Mouse (Mus musculus) telencephalon, adult 2 months (tissue): Measurements from ENCODE around the gene Alyref.
"Not testable (repeated sequence)": the region's sequence is repeated elsewhere in the genome, so short reads cannot be mapped to it uniquely, and the experiment has no call there.

Experiments used
- DNase-seq: peaks from one replicate; pipeline ENCODE4 v3.0.0-alpha.2; 2011; ENCODE audit warnings: low read depth, low spot score

Gene Alyref

DNA sequence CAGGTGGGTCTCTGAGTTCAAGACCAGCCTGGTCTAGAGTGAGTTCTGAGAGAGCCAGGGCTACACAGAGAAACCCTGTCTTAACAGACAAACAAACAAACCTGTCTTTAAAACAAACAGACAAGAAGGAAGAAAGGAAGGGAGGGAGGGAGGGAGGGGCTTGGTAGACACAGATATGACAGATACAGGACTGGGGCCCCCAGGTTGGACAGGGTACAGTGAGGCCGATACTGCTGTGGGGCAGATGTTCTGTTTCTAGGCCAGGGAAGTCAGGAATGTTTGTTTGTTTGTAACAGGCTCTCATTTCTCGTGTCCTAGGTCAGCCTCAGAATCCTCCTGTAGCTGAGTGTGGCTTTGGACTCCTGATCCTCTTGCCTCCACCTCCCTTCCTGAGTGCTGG is 5.4 kb upstream of the Alyref start:
- no peak for DNase-seq

DNA sequence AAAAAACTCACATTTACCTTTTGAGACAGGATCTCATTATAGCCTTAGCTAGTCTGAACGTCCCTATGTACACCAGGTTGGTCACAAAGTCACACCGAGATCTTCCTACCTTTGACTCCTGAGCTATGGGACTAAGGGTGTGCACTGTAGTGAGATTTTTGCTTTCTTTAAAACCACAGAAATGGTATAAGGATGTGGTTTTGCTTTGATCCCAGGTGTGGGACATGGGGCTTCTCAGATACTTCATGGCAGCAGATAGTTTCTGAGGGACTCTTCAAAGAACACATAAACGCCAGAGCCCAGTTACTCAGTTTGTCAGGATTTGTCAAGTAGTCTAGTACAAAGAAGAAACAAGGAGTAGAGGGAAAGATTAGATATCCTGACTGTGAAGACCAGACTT is 2.6 kb upstream of the Alyref start:
- no peak for DNase-seq

DNA sequence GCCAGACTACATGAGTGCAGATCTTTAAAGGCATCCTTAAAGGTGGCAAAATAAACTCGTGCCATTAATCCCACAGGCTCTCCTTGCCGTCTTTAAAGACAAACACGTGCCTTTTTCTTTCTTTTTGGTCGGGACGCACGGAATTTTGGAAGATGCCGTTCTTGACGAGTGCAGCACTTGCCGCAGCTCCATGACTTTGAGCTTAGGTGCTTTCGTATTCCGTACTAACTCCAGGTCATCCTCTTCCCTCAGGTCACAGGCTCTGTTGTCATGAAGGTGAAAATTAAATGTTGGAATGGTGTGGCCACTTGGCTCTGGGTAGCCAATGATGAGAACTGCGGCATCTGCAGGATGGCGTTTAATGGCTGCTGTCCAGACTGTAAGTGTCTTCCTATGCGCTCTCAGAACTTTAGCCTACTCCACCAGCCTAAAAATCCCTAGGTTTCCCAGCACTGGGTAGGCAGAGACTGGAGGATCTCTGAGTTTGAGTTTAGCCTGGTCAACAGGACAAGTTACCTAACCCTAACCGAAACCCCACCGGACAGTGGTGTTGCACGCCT is 905 bp upstream of the Alyref start:
- DNase-seq: no peak

DNA sequence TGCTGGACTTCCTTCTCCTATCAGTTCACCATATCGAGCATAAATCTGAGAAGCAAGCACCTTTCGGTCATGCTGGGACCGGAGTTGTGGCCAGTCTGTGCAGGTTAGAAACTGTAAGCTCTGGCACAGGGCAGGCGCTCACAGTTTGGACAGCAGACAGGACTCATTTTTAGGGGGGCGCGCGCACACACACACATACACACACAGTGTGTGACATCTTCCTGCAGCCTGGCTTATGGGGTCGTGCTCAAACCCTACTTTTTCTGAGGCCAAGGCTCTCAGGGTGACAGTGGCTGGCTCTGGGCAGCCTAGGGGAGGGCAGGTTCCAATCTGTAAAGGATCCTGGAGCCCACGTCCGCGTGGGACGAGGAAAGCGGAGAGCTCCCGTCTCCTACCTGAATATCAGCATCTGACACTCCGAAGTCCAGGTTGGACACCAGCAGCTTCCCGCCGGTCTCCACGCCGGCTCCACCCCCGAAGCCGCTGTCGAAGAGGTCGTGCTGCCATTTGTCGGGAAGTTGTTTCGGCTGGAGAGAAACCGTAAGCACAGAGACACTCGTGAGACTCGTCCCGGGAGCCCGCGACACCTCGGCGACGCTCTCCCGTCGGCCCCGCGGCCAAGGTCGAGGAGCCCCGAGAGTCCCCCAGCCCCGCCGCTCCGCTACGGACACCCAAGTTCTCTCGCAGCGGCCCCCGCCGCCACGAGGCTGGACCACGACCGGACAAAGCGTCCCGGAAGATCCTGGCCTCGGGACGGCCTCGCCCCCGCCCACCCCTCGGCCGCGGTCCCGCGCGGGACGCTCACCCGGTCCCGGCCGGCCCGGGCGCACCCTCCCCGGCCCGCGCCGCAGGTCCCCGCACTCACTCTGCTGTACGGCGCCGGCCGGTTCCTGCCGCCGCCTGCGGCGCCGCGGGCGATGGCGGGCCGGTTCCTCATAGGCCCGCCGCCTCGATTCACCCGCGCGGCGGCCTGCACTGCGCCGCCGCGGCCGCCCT is 627 bp downstream of the Alyref start:
- DNase-seq: no peak

DNA sequence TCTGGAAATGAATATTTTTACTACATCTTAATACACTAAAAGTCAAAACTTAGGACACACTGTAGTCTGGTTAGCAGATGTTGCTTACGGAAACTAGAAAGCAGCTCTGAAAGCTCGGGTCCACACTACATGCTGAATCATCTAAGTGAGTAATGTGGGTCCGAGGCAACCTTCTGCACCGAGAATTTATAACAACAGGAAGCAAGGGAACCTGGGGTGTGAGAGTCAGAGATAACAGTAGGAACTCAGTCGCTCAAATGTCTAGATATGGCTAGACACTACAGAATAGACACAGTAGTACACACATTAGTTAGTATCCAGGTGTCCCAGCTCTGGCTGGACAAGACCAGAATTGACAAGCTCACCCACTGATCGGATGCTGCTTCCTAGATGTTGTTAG is 9.6 kb downstream of the Alyref start:
- DNase-seq: no peak

DNA sequence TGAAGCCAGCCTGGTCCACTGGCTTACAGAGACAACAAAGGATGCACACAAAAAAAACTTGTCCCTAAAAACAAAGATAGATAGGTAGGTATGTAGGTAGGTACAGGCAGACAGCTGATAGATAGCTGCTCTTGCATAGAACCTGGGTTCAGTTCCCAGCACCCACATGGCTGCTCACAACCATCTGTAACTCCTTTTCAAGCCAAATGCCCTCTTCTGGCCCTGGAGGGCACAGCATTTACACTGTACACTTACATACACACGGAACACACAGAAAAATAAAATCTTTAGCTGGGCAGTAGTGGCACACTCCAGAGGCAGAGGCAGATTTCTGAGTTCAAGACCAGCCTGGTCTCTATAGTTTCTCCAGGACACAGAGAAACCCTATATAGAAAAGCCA is 14.2 kb downstream of the Alyref start:
- DNase-seq: no peak

DNA sequence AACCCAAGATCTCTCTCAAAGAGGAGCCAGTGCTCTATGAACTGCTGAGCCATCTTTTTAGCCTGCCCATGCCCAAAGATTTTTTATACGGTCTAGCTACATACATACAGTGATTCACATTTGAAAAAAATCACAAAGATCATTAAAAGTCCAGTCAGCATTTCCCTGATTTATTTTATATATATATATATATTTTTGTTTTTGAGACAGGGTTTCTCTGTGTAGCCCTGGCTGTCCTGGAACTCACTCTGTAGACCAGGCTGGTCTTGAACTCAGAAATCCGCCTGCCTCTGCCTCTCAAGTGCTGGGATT is 15.2 kb downstream of the Alyref start:
- not testable (repeated sequence) for DNase-seq

DNA sequence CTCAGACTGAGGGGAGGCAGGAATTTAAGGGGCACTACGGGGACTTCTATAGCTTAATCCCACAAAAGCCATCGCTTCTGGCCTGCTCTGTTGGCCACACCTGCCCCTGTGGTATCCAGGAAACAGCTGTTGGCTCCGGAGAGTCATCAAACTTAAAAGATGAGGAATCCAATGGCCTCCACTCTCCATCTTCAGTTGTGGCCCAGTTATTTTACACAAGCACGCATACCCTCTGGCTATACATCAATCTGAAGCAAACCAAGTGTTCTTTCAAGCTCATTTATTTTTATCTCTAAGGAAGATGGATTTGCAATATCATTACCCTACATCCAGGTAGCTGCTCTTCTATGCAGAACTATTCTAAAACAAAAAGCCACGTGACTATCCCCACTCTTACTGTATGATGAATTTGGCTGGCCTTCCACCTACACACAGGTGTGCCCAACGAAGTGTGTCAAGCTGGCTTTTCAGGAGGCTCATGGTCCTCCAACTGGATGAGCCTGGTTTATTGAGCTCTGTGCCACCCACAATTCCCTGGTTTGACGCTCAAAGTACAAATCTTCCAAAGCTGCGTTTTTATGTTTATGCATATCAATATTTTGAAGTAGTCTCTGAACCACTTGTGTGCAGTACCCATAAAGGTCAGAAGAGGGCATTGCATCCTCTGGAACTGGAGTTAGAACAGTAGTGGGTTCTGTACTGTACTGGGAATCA is 15.7 kb downstream of the Alyref start:
- DNase-seq: no peak

DNA sequence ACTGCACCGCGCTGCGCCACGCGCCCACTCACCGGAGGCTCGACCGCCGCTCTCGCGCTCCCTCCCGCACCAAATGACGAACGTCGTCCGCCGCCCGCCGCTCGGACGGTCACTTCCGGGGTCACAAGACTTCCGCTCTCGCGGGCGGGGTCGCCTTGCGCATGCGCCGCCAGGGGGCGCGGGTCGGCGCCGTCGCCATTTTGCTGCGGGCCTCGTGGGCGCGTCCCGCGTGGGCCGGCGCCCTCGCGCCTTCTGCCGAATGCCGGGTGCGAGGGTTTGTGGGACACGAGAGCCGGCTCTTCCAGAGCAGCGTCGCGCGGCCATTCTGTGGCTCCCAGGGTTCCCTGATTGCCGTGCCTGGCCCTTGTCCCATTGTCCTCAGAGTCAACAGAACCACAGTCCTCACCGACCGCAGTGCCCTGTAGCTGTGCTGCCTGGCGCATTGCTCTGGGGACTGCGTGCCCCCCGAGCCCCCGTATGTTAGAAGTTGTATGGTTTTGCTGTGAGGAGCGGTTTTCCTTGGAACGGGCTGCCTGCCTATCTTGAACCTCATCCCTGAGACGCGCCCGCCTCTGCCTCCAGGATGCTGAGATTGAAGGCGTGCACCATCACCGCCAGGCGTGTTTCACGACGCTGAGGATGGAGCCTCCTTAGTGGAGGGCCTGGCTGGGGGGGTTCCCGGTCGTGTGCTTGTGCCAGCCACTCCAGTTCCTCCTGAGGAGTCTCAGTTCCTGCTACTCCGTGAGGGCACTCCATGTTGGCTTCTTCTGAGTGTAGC is 16.5 kb downstream of the Alyref start, which contains the start of gene Arhgdia:
TSS of gene Arhgdia (minus strand) at position 135 of the 778 bp plus-strand sequence.
- DNase-seq: peak; percentile 73

DNA sequence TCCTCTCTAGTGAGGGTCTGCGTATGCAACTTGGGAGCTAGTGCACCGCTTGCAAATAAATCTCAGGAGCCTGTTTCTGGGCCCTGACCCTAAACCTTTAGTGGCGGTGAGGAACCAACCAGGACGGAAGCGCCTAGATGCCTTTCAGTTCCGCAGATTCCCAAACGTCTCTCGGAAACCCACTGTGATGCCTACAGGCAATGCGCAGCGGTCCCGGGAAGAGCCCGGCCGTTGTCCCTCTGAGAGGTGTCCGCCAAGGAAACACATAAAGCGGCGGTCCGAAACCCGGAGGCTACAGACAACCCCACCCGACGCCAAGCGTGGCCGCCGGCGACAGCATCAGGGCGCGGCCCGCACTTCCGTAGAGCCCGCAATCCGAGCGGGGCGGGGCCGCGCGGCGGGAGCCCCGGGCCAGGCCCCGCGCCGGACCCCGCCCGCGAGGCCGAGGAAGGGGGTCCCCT is 17.3 kb downstream of the Alyref start:
- no peak for DNase-seq

DNA sequence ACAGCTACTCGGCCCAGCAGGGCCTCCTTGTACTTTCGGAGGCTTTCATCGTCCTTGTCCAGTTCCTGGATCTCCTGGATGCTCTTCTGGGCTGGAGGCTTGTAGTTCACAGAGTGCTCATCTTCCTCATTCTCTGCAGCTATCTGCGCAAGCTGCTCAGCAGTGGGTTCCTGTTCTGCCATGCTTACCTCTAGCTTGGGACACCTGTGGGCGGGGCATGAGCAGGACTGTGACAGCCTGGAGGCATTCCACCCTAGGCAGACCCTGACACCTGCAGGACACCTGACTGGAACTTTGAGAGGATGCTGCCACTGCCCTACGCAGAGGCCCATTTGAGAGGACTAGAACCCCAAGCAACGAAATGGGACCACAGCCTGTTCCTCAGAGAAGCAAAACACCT is 18.0 kb downstream of the Alyref start:
- no peak for DNase-seq

DNA sequence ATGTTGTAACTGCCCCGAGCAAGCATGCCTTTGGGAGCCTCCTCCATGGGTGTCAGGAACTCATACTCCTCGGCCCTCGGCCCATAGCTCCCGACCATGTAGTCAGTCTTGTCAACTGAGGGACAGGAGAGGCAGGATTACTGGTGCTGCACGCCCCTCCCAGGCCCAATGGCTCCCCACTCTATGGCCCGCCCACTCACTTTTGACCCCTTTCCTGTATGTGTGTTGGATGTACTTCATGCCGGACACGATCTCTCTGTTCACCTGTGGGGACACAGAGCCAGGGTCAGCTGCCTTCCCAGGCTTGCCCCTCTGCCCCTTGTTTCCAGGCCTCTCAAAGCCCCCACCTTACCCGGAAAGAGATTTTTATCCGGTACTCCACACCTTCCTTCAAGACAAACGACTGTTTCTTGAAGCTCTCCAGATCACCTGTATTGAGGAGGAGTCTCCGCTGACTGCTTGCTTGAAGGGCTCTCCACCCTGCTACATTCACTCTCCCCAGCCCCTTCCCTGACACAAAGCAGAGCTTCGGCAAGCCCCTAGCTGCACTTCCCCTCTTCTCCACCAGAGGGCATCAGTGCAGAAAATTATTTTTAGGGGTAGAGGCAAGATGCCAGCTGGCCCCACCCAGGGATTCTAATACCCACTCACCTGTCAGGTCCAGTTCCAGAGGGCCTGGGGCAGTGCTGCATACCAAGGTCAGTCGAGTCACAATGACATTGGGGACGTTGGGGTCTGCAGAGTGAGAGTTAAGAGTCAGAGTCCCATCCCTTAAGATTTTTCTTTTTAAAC is 18.7 kb downstream of the Alyref start:
- no peak for DNase-seq

DNA sequence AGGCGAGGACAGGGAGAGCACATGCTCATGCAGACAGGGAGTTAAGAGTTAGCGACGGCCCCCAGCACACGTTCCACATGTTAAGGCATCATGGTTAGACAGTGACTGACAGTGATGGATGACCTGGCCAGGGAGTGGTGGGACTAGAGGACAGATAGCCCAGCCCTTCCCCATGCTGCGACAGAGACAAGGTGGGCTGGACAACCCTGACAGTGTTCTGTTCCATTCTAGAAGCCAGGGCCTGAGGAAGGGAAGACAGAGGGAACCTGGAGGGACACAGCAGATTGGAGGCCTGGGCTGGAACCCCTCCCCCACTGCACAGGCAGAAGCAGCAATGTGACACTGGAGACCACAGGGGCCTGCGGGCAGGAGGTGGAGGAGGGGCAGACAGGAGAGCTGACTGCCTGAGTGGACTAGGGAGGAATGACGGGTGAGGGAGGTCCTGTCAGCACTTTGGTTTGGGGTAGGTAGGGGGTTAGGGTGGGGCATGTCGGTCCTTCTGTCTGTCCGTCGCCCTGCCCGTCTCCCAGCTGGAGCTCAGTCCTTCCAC is 19.4 kb downstream of the Alyref start:
- no peak for DNase-seq

DNA sequence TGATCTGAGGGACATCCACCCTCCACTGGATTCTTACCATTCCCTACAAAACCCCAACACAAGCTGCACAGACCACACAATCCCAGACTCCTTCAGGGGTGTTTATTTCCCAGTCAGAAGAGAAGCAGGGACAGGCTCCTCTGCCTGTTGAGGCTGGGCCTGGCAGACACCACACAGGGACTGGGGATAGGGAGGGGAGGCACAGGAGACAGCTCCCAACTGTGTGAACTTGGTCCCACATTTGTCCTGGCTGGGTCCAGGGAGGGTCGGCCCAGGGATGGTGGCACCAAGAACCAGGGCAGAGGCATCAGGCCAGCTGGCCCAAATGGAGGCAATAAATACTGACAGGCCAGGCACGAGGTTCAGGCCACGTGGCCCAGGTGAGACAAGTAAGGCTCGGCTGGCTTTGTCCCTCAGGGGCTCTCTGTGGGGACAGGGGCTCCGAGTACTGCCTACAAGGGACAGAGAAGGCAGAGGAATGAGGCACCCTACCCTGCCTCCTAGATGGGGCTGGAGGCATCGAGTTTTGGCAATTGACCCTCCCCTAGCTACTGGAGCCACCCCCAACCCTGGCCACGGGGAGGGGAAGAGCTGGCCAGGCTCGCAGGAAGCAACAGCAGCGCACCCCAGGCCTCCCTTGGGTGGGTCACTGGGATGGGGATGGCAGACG is 20.0 kb downstream of the Alyref start:
- no peak for DNase-seq

DNA sequence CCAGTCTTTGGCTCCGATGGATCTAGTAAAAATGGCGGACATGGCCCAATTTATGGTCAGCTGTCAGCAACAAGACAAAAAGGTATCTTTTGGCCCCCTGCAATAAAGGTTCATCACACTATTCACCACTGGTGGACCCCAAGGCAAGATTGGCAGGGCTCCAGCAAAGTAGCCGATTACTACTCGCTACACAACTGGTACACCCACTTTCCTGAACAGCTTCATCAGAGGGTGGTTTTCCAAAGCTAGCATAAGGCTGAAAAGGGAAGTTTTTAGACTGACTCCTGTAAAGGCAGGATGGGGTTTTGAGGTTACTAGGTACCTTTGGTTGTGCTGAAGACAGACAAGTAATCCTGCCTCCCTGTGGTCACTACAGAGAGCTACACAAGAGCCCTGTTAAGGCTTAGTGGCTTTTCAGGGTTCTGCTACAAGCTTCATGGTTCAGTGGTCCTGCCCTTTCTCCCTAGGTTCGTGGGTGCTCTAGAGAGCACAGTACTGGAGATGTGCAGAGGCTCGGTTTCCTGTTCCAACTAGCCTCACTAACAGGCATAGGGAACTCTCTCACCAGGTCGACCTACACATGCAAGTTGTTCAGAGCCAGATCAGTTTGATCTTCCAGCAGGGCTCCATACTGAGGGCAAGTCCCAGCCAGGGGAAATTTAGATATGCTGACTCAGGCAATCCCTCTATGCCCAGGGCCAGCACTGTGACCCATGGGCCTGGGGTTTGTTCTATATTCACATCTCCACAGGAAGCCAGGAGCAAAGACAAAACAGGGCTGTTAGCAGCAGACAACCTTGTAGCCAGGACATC is 20.7 kb downstream of the Alyref start:
- DNase-seq: no peak

DNA sequence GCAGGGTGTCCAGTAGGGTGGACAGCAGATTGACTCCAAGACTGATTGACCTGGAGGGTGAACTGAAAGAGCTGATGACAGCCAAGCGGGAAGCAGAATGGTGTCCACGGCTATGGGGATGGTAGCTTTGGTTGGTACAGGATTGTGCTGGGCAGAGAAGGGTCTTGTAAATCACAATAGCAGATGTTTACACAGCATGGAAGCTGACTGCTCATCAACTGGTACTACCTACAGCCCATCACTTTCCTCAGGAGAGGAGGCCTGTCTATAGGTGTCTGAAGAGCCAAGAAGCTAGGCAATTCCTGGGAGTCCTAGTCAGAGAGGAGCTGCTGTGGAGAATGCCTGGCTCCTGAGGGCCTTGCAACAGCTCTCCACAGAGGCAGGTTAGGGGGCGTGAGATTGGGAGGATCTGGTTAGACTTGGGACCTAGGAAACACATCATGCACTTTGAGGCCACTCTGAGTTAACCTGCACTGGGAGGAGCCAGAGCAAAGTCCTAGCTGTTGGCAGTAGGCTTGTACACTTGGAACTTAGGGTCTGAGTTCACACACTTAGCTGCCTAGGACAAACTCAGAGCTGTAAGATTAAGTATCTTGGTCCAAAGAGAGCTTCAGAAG is 21.7 kb downstream of the Alyref start:
- DNase-seq: no peak

DNA sequence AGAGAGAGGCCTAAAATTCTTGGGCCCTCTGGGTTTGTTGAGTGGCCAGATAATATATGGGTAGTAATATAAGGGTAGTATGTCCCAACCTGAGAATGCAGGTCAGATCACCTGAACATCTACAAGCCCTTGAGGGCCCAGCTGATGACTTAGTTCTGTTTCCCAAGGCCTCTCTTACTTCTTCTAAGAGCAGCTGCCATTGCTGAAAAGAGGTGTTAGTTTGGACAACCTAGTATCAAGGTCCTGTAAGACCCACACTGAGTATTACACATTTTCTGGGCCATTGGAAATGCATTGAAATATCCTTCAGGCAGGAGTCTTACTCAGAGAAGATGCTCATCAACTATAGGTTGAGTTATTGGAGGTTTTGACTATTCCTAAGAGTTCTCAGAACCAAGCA is 22.2 kb downstream of the Alyref start:
- no peak for DNase-seq

DNA sequence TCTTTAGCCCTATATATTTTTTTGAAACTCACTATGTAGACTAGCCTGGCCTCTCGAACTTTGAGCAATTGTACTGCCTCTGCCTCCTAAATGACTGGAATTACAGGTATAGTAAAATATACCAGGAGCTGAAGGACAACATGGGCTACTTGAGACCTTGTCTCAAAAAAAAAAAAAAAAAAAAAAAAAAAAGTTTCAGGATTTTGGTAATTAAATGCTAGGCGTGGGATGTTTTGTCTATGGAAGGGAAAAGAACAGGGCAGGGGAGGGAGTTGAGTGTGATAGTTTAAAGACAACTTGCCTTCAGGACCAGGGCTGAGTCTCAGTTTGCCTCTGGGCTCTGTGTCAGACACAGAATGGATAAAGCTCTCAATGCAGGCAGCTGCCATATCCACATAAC is 23.1 kb downstream of the Alyref start:
- no peak for DNase-seq

DNA sequence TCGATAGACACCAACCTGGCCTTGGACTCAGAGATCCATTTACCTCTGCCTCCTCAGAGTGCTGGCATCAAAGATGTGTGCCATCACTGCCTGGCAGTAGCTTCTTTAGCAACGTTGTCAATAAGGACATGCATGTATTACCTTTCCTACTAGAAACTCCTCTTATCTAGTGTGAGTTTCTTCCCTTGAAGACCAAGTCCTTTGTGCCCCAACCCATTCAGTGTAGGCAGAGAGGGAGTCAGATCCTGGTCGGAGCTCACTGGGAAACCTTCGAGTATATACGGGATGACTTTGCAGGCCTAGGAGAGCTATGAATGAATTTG is 23.9 kb downstream of the Alyref start:
- DNase-seq: no peak
